8 mouse cellular contexts compared by ENCODE assay signal in genomic region chr8:105289805-105290460, GRCm38 (mm10). TPM values are rescaled to one million over a fixed set of nuclear protein-coding genes. Genes with fewer than 3 reads are reported as not detected.
DNase-seq lines count a peak whose midpoint lies in the region; ATAC-seq and TF ChIP-seq lines count a peak whose summit lies in the region.

TSS of gene 4931428F04Rik (minus strand) at chr8:105289864.

- H3K9ac ChIP-seq in lung, postnatal 0 days (replicated peaks; ENCODE audit: low read depth), result no peak within 1 kb of the TSS; the same call in 1 of the 2 replicates

- H3K27me3 ChIP-seq in testis, adult 2 months (ENCODE audit: control insufficient read depth, insufficient read depth, low read length), result no peaks in the 10 kb centered on the region; the same call in 1 of the 2 replicates
- 0 out of 2 replicates have a peak, but pooled peaks cover 4% of the 10 kb centered on the region for H3K27me3 ChIP-seq in lung, postnatal 0 days (replicated peaks; ENCODE audit: insufficient read depth, low read length)

- TF ChIP-seq POLR2A in testis, adult 2 months (IDR thresholded peaks at IDR 0.05; ENCODE audit: control insufficient read depth, low read depth, low read length), result peak; percentile 90; the same call in 1 of the 2 replicates

- DNase-seq in testis, postnatal 14 days (ENCODE audit: low spot score), result no peak
- peak; percentile 87 for DNase-seq in cerebellum, adult 9-11 months
- DNase-seq in layer of hippocampus, adult 8-10 months (ENCODE audit: low spot score in 2 of 2), result no peak
- peak; percentile 73 for DNase-seq in lung, postnatal 0 days (ENCODE audit: low spot score)
- DNase-seq in retina, postnatal 1 day, result peak; percentile 82
- DNase-seq in adipocyte (ENCODE audit: low spot score), result no peak

- H3K4me2 ChIP-seq in lung, postnatal 0 days (replicated peaks; ENCODE audit: low read depth, low read length), result peak within 1 kb of the TSS; percentile 70

- 5% methylated on average over 42 of the region's 43 CpGs for WGBS in lung, postnatal 0 days

- no peaks in the 10 kb centered on the region for H3K9me3 ChIP-seq in lung, postnatal 0 days (ENCODE audit: low read length)

- no peak for TF ChIP-seq EP300 in lung, postnatal 0 days (IDR thresholded peaks at IDR 0.05)

- TF ChIP-seq CTCF in testis, adult 2 months (IDR thresholded peaks at IDR 0.05; ENCODE audit: control insufficient read depth, insufficient read depth, insufficient replicate concordance, low read depth, low read length), result peak; percentile 40; the same call in 1 of the 2 replicates
- peak; percentile 77 for TF ChIP-seq CTCF in lung, postnatal 0 days (IDR thresholded peaks at IDR 0.05)

- peaks cover 17% of the 10 kb centered on the region for H3K4me1 ChIP-seq in testis, adult 2 months (ENCODE audit: control insufficient read depth, insufficient read depth, low read length)
- H3K4me1 ChIP-seq in lung, postnatal 0 days (ENCODE audit: insufficient read depth, low read depth, low read length), result peaks cover 12% of the 10 kb centered on the region

- H3K36me3 ChIP-seq in testis, adult 2 months (ENCODE audit: control insufficient read depth, insufficient read depth, low read length), result no peaks in the 10 kb centered on the region
- H3K36me3 ChIP-seq in lung, postnatal 0 days (ENCODE audit: insufficient read depth, low read length), result no peaks in the 10 kb centered on the region

- peak within 1 kb of the TSS; percentile 95 for H3K4me3 ChIP-seq in testis, adult 2 months (ENCODE audit: control insufficient read depth, low read depth, low read length)
- H3K4me3 ChIP-seq in lung, postnatal 0 days (ENCODE audit: low read depth, low read length), result peak within 1 kb of the TSS; percentile 44

- ATAC-seq in granulocyte monocyte progenitor cell, adult 5-6 weeks (replicated peaks; ENCODE audit: poor library complexity, severe bottlenecking), result peak; percentile 18
- peak; percentile 23 for ATAC-seq in lung, postnatal 0 days

- H3K27ac ChIP-seq in testis, adult 2 months (ENCODE audit: control insufficient read depth, insufficient read depth, low read depth, low read length), result peak within 1 kb of the TSS; percentile 67
- peak within 1 kb of the TSS; percentile 6; the same call in 1 of the 2 replicates for H3K27ac ChIP-seq in lung, postnatal 0 days (ENCODE audit: low read length)

RNA-seq across cellular contexts. Expression of gene 4931428F04Rik, which starts in this region (rescaled TPM):
- polyA plus RNA-seq in testis, adult 2 months (2012; rRNA removed), result 78.2 and 90.9 TPM in 2 replicates
- total RNA-seq in granulocyte monocyte progenitor cell, adult 5-6 weeks (2014; fragmentation: Nextera tagmentation), result 2.7 and 4.0 TPM in 2 replicates
- 0.56 and 0.93 TPM in 2 replicates for total RNA-seq in granulocyte monocyte progenitor cell, adult 5-6 weeks (2017)
- 10 to 100 TPM; 20.4 to 25.4 (median 21.7) TPM for total RNA-seq in layer of hippocampus, adult 8-10 months (2022)
- 2.4 and 2.7 TPM in 2 replicates for polyA plus RNA-seq in lung, postnatal 0 days (2015; fragmentation: Nextera tagmentation; extraction: Ambion mirVana)

Comparison
In these comparisons a context has a peak if more than half of its experiments do, and no peak if none do; other contexts are left out.
1. RNA of gene 4931428F04Rik (total RNA-seq): 20.4 to 25.4 TPM in layer of hippocampus, adult 8-10 months; 0.56 to 4.0 TPM in granulocyte monocyte progenitor cell, adult 5-6 weeks; every median in the first group is over 4 times any median in the second.
2. RNA of gene 4931428F04Rik (polyA plus RNA-seq): 78.2 to 90.9 TPM in testis, adult 2 months; 2.4 to 2.7 TPM in lung, postnatal 0 days; every median in the first group is over 10 times any median in the second.
3. DNase-seq: peak in cerebellum, adult 9-11 months (single experiment), lung, postnatal 0 days (single experiment) and retina, postnatal 1 day (single experiment); none in testis, postnatal 14 days (single experiment), layer of hippocampus, adult 8-10 months (0 of 2) and adipocyte (single experiment).